ENCODE assay signal across 13 mouse cellular contexts in genomic region chr6:128003542-128003941, GRCm38 (mm10).
A peak's percentile ranks its signal among the peaks of the same experiment; 100 is the strongest.
DNase-seq lines count a peak whose midpoint lies in the region; ATAC-seq lines count a peak whose summit lies in the region.
"Had no signal": no experiment of that assay in that cellular context is flagged by ENCODE, and none has a peak within 500 bp of the region (broad histone marks: within the 10 kb centered on the region; RNA-seq: fewer than 3 reads in every experiment).

No protein-coding gene starts in this region.

- no peak overlapping the region for H3K9ac ChIP-seq in hindbrain, embryonic 12.5 days
- no peak overlapping the region for H3K9ac ChIP-seq in midbrain, embryonic 16.5 days (ENCODE audit: low read depth, low read length)
- H3K9ac ChIP-seq in stomach, embryonic 16.5 days (ENCODE audit: low read length) = no peak overlapping the region
- H3K9ac ChIP-seq: forebrain, embryonic 15.5 days had no signal

- no peaks in the 10 kb centered on the region for H3K36me3 ChIP-seq in hindbrain, embryonic 10.5 days
- no peaks in the 10 kb centered on the region for H3K36me3 ChIP-seq in hindbrain, embryonic 12.5 days
- no peaks in the 10 kb centered on the region for H3K36me3 ChIP-seq in midbrain, embryonic 10.5 days
- no peaks in the 10 kb centered on the region for H3K36me3 ChIP-seq in midbrain, embryonic 16.5 days (ENCODE audit: control insufficient read depth, insufficient read depth, low read length)
- H3K36me3 ChIP-seq in stomach, embryonic 16.5 days (ENCODE audit: control insufficient read depth, insufficient read depth, low read length) = no peaks in the 10 kb centered on the region
- H3K36me3 ChIP-seq: forebrain, embryonic 15.5 days had no signal

- H3K4me1 ChIP-seq in hindbrain, embryonic 10.5 days (replicated peaks) = peaks cover 78% of the 10 kb centered on the region
- peaks cover 57% of the 10 kb centered on the region for H3K4me1 ChIP-seq in hindbrain, embryonic 12.5 days
- H3K4me1 ChIP-seq in midbrain, embryonic 10.5 days = peaks cover 70% of the 10 kb centered on the region
- no peaks in the 10 kb centered on the region for H3K4me1 ChIP-seq in midbrain, embryonic 16.5 days (ENCODE audit: control insufficient read depth, insufficient read depth, low read length)
- H3K4me1 ChIP-seq in stomach, embryonic 16.5 days (ENCODE audit: control insufficient read depth, insufficient read depth, low read length) = peaks cover 39% of the 10 kb centered on the region

- no peaks in the 10 kb centered on the region for H3K9me3 ChIP-seq in hindbrain, embryonic 10.5 days
- no peaks in the 10 kb centered on the region for H3K9me3 ChIP-seq in hindbrain, embryonic 12.5 days (replicated peaks)
- no peaks in the 10 kb centered on the region for H3K9me3 ChIP-seq in midbrain, embryonic 10.5 days (replicated peaks)
- H3K9me3 ChIP-seq in midbrain, embryonic 16.5 days (replicated peaks; ENCODE audit: control insufficient read depth, low read length, poor library complexity, severe bottlenecking) = no peaks in the 10 kb centered on the region
- H3K9me3 ChIP-seq in stomach, embryonic 16.5 days (replicated peaks; ENCODE audit: control insufficient read depth, low read length) = no peaks in the 10 kb centered on the region
- H3K9me3 ChIP-seq: forebrain, embryonic 15.5 days; megakaryocyte, embryonic 14.5 days had no signal

- no peak for ATAC-seq in cerebellum, adult (ENCODE audit: insufficient number of reproducible peaks, low FRiP score, low TSS enrichment)
- no peak for ATAC-seq in hindbrain, embryonic 12.5 days (ENCODE audit: low FRiP score)
- no peak for ATAC-seq in midbrain, embryonic 16.5 days
- ATAC-seq in stomach, embryonic 16.5 days (ENCODE audit: insufficient read depth, low FRiP score) = peak; percentile 86; the same call in 1 of the 2 replicates
- ATAC-seq: forebrain, embryonic 15.5 days had no signal

- no peak overlapping the region for H3K4me2 ChIP-seq in hindbrain, embryonic 12.5 days (replicated peaks)
- H3K4me2 ChIP-seq in midbrain, embryonic 16.5 days (ENCODE audit: low read length) = no peak overlapping the region
- no peak overlapping the region for H3K4me2 ChIP-seq in stomach, embryonic 16.5 days (ENCODE audit: low read depth, low read length)
- H3K4me2 ChIP-seq: forebrain, embryonic 15.5 days had no signal

- peak; percentile 59 for DNase-seq in cerebellum, adult 9-11 months
- DNase-seq in hindbrain, embryonic 10.5 days (ENCODE audit: low spot score) = no peak
- no peak for DNase-seq in midbrain, embryonic 10.5 days (ENCODE audit: low spot score)
- no peak for DNase-seq in cerebellum, adult 8-10 months
- DNase-seq: adrenal gland, postnatal 25 days; kidney, adult 2 months; thymus, adult 2 months had no signal

- WGBS in hindbrain, embryonic 10.5 days = 64% methylated on average over 5 of the region's 5 CpGs
- 63% methylated on average over 5 of the region's 5 CpGs for WGBS in hindbrain, embryonic 12.5 days
- WGBS in midbrain, embryonic 10.5 days = 66% methylated on average over 5 of the region's 5 CpGs
- 53% methylated on average over 5 of the region's 5 CpGs for WGBS in midbrain, embryonic 16.5 days
- 39% methylated on average over 5 of the region's 5 CpGs for WGBS in stomach, embryonic 16.5 days

- H3K4me3 ChIP-seq in hindbrain, embryonic 10.5 days = no peak overlapping the region
- no peak overlapping the region for H3K4me3 ChIP-seq in hindbrain, embryonic 12.5 days
- H3K4me3 ChIP-seq in midbrain, embryonic 10.5 days = no peak overlapping the region
- H3K4me3 ChIP-seq in midbrain, embryonic 16.5 days (ENCODE audit: low read depth, low read length) = no peak overlapping the region
- no peak overlapping the region for H3K4me3 ChIP-seq in stomach, embryonic 16.5 days (replicated peaks; ENCODE audit: low read length)
- H3K4me3 ChIP-seq: forebrain, embryonic 15.5 days had no signal

- 0 out of 2 replicates have a peak, but pooled peaks cover 2% of the 10 kb centered on the region for H3K27me3 ChIP-seq in hindbrain, embryonic 10.5 days (ENCODE audit: insufficient read depth, poor library complexity, severe bottlenecking)
- no peaks in the 10 kb centered on the region for H3K27me3 ChIP-seq in hindbrain, embryonic 12.5 days
- no peaks in the 10 kb centered on the region for H3K27me3 ChIP-seq in midbrain, embryonic 10.5 days (ENCODE audit: low read depth, poor library complexity, severe bottlenecking)
- H3K27me3 ChIP-seq in midbrain, embryonic 16.5 days (ENCODE audit: control insufficient read depth, insufficient read depth, low read depth, low read length) = no peaks in the 10 kb centered on the region
- H3K27me3 ChIP-seq in stomach, embryonic 16.5 days (ENCODE audit: control insufficient read depth, insufficient read depth, low read length) = no peaks in the 10 kb centered on the region
- H3K27me3 ChIP-seq: forebrain, embryonic 15.5 days; megakaryocyte, embryonic 14.5 days had no signal

- peak overlapping the region; percentile 75 for H3K27ac ChIP-seq in hindbrain, embryonic 10.5 days
- H3K27ac ChIP-seq in hindbrain, embryonic 12.5 days = no peak overlapping the region
- peak overlapping the region; percentile 63 for H3K27ac ChIP-seq in midbrain, embryonic 10.5 days (replicated peaks)
- no peak overlapping the region for H3K27ac ChIP-seq in midbrain, embryonic 16.5 days (ENCODE audit: low read length)
- peak overlapping the region; percentile 87 for H3K27ac ChIP-seq in stomach, embryonic 16.5 days (ENCODE audit: low read length)
- H3K27ac ChIP-seq: forebrain, embryonic 15.5 days had no signal

Comparison
In these comparisons a context has a peak if more than half of its experiments do, and no peak if none do; other contexts are left out.
1. H3K27ac ChIP-seq: peak in hindbrain, embryonic 10.5 days (single experiment), midbrain, embryonic 10.5 days (single experiment) and stomach, embryonic 16.5 days (single experiment); none in hindbrain, embryonic 12.5 days (single experiment) and midbrain, embryonic 16.5 days (single experiment).